Mouse (Mus musculus) forebrain, embryonic 12.5 days (tissue): ENCODE measurements around the gene Plekhm2. TPM values are rescaled to one million over a fixed set of nuclear protein-coding genes. Genes with fewer than 3 reads are reported as not detected.

Experiments used
- ATAC-seq: fragments of 200-750 bp; cut with Nextera tagmentation; 2 replicates; pipeline ENCODE4 v1.8.0; 2017; ENCODE audit warnings: moderate TSS enrichment; ENCODE audit not compliant: low FRiP score
- H3K27ac ChIP-seq: fragments of 300-500 bp; sonication (generic); 2 replicates; pipeline ENCODE4 v1.5.1; 2016; ENCODE audit warnings: mild to moderate bottlenecking
- H3K27me3 ChIP-seq: fragments of 300-500 bp; sonication (generic); 2 replicates; pipeline ENCODE4 v1.6.1; 2016; ENCODE audit warnings: mild to moderate bottlenecking
- H3K36me3 ChIP-seq: fragments of 300-500 bp; sonication (generic); replicated peaks from 2 replicates; pipeline ENCODE4 v1.6.1; 2016; ENCODE audit warnings: mild to moderate bottlenecking
- H3K4me1 ChIP-seq: fragments of 300-500 bp; sonication (generic); 2 replicates; pipeline ENCODE4 v1.6.1; 2016
- H3K4me2 ChIP-seq: fragments of 300-500 bp; sonication (generic); 2 replicates; pipeline ENCODE4 v1.6.1; 2016; ENCODE audit warnings: mild to moderate bottlenecking, moderate library complexity
- H3K4me3 ChIP-seq: fragments of 300-500 bp; sonication (generic); replicated peaks from 2 replicates; pipeline ENCODE4 v1.5.1; 2016; ENCODE audit warnings: mild to moderate bottlenecking
- H3K9ac ChIP-seq: fragments of 300-500 bp; sonication (generic); 2 replicates; pipeline ENCODE4 v1.6.1; 2016; ENCODE audit warnings: mild to moderate bottlenecking
- H3K9me3 ChIP-seq: fragments of 300-500 bp; sonication (generic); 2 replicates; pipeline ENCODE4 v1.6.1; 2016
- WGBS: fragments of 180-500 bp; shearing (Covaris S2); methylation state at CpG from one replicate; pipeline ENCODE4 v1.1.7; 2016; 5-methylcytosine and 5-hydroxymethylcytosine counted together
- polyA plus RNA-seq: library from polyadenylated mRNA; unstranded; fragments of >200 nt; fragmentation: Nextera tagmentation; extraction: Ambion mirVana; gene quantifications from 2 replicates; pipeline ENCODE4 v1.2.1, GENCODE M21; 2016

Plekhm2 gene
- polyA plus RNA-seq, 1 experiment from 2014 or later = 6.6 TPM

GRCm38 (mm10) chr4:141643118-141643855 is 21.4 kb downstream of the Plekhm2 start:
- ATAC-seq = no peak
- WGBS = 65% methylated on average over 7 of the region's 7 CpGs
- Histone ChIP-seq H3K36me3 (peaks cover 33% of the 10 kb centered on the region), H3K4me2 (no peak overlapping the region), H3K9ac (no peak overlapping the region), H3K27ac (peak overlapping the region; percentile 50; the same call in 1 of the 2 replicates), H3K4me1 (peaks cover 10% of the 10 kb centered on the region), H3K4me3 (no peak overlapping the region), H3K9me3 (no peaks in the 10 kb centered on the region), H3K27me3 (no peaks in the 10 kb centered on the region)

GRCm38 (mm10) chr4:141641961-141642811 is 22.5 kb downstream of the Plekhm2 start:
- no peaks in the 10 kb centered on the region for H3K27me3 ChIP-seq
- H3K9ac ChIP-seq = no peak overlapping the region
- no peak overlapping the region for H3K4me2 ChIP-seq
- ATAC-seq = no peak
- H3K9me3 ChIP-seq = no peaks in the 10 kb centered on the region
- peaks cover 44% of the 10 kb centered on the region for H3K36me3 ChIP-seq
- H3K27ac ChIP-seq = no peak overlapping the region
- peaks cover 10% of the 10 kb centered on the region for H3K4me1 ChIP-seq
- WGBS = 91% methylated on average over 25 of the region's 25 CpGs
- H3K4me3 ChIP-seq = no peak overlapping the region

DNA sequence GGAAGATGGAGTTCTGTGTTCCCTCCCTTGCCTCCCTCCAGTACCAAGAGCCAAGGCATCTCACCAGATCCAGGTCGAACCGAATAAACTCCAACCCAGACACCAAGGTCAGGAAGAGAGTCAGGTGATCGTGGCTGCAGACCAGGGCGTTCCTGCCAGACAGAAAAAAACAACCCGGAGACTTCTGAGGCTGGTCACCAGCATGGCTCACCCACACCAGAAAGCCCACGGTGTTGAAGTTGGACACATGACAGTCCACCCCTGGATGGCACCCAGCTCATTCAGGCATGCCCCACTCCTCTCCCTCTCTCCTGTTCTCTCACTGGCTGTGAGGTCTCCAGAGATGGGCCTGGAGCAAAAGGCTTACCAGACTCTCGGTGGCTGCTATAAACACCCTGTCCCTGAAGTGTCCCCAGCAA is 23.3 kb downstream of the Plekhm2 start:
- H3K27me3 ChIP-seq = no peaks in the 10 kb centered on the region
- no peak overlapping the region for H3K4me2 ChIP-seq
- H3K27ac ChIP-seq = no peak overlapping the region
- H3K4me3 ChIP-seq = no peak overlapping the region
- peaks cover 10% of the 10 kb centered on the region for H3K4me1 ChIP-seq
- H3K9me3 ChIP-seq = no peaks in the 10 kb centered on the region
- peaks cover 48% of the 10 kb centered on the region for H3K36me3 ChIP-seq
- H3K9ac ChIP-seq = no peak overlapping the region
- no peak for ATAC-seq
- 92% methylated on average over 7 of the region's 7 CpGs for WGBS

GRCm38 (mm10) chr4:141639474-141639873 is 25.2 kb downstream of the Plekhm2 start:
- H3K27ac ChIP-seq = no peak overlapping the region
- H3K36me3 ChIP-seq = peaks cover 58% of the 10 kb centered on the region
- no peaks in the 10 kb centered on the region for H3K9me3 ChIP-seq
- H3K4me2 ChIP-seq = no peak overlapping the region
- H3K9ac ChIP-seq = no peak overlapping the region
- ATAC-seq = no peak
- H3K27me3 ChIP-seq = no peaks in the 10 kb centered on the region
- WGBS = 57% methylated on average over 11 of the region's 11 CpGs
- peaks cover 10% of the 10 kb centered on the region for H3K4me1 ChIP-seq
- no peak overlapping the region for H3K4me3 ChIP-seq

DNA sequence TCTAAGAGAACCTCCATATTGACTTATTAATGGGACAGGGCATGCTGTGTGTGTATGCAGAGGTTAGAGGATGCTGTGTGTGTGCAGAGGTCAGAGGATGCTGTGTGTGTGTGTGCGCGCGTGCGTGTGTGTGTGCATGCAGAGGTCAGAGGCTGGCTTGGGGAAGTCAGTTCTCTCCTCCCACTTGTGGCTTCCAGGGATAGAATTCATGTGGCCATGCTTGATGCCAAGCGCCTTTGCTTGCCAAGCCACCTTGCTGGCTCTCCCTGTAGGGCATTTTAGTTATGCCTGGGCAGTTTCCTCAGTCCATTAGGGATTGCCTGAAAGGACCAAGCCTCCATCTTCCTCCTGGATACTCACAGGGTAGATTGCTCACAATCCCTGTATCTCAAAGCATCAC is 28.0 kb downstream of the Plekhm2 start:
- H3K4me1 ChIP-seq = no peaks in the 10 kb centered on the region
- H3K27me3 ChIP-seq = no peaks in the 10 kb centered on the region
- H3K9ac ChIP-seq = no peak overlapping the region
- WGBS = 96% methylated on average over 5 of the region's 5 CpGs
- no peak for ATAC-seq
- no peak overlapping the region for H3K27ac ChIP-seq
- H3K9me3 ChIP-seq = no peaks in the 10 kb centered on the region
- no peak overlapping the region for H3K4me3 ChIP-seq
- H3K4me2 ChIP-seq = no peak overlapping the region
- H3K36me3 ChIP-seq = peaks cover 78% of the 10 kb centered on the region

GRCm38 (mm10) chr4:141635991-141636390 is 28.7 kb downstream of the Plekhm2 start:
- H3K4me1 ChIP-seq = no peaks in the 10 kb centered on the region

DNA sequence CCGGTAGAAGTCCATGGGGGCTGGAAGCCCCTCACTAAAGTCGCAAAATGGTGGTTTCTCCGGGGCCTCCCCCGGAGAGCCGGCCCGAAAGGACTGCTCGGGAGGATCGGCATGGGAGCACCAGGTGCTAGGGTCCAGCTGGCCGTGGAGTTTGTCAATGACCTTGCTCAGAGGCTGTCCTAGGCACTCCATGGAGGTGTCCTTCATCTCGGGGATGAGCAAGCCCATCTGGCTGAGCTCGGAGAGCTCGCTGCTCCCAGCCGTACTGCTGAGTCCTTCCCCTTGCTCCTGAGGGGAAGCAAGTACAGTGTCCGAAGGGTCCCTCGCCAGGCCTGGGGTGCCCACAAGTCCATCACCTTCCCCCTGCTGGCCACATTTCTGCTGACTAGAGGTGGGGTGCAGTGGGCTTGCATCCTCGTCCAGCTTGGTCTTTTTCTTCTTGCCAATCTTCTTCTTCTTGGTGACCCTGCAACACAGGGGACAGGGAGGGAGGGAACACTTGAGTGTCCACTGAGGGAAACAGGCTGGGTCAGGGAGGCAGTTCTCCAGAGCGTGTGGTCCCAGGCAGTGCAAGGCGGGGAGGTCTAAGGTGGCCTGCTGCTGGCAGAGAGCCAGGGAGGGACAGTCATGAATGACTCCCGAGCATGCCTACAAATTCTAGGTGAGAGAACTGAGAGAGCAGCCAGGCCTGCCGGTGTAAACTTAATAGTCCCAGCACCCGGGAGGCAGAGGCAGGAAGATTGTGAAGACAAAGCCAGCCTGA is 32.4 kb downstream of the Plekhm2 start:
- H3K36me3 ChIP-seq = peaks cover 88% of the 10 kb centered on the region
- no peak overlapping the region for H3K9ac ChIP-seq
- no peak overlapping the region for H3K4me2 ChIP-seq
- H3K4me1 ChIP-seq = no peaks in the 10 kb centered on the region
- 95% methylated on average over 21 of the region's 21 CpGs for WGBS
- ATAC-seq = no peak
- H3K9me3 ChIP-seq = no peaks in the 10 kb centered on the region
- H3K4me3 ChIP-seq = no peak overlapping the region
- no peaks in the 10 kb centered on the region for H3K27me3 ChIP-seq
- no peak overlapping the region for H3K27ac ChIP-seq

More at GRCm38 (mm10) chr4:141635991-141636390, 28.7 kb downstream of the Plekhm2 start:
- WGBS = 86% methylated on average over 9 of the region's 9 CpGs
- Histone ChIP-seq H3K27ac (no peak overlapping the region), H3K9me3 (no peaks in the 10 kb centered on the region), H3K27me3 (no peaks in the 10 kb centered on the region), H3K4me2 (no peak overlapping the region), H3K4me3 (no peak overlapping the region), H3K9ac (no peak overlapping the region), H3K36me3 (peaks cover 78% of the 10 kb centered on the region)
- ATAC-seq = no peak

DNA sequence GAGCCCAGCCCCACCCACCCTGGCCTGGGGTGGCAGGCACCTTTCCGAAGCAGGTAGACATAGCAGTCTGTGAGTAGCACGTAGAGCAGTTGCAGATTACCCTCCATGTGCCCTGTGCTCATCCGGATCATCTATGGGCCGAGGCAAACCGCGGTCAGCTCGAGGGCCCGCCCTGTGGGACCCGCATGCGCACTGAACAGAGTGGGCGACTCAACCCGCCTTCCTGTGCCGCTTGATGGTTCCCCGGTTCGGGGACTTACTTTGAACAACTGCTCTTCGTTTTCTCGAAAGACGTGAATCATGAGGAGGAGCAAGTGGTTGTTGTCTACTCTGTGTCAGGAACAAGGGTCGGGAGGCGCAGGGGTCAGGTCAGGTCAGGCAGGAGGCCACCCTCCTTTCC is 33.4 kb downstream of the Plekhm2 start:
- Histone ChIP-seq H3K9ac (no peak overlapping the region), H3K4me3 (no peak overlapping the region), H3K4me1 (no peaks in the 10 kb centered on the region), H3K4me2 (no peak overlapping the region), H3K9me3 (no peaks in the 10 kb centered on the region), H3K27me3 (no peaks in the 10 kb centered on the region), H3K27ac (no peak overlapping the region), H3K36me3 (peaks cover 86% of the 10 kb centered on the region)
- WGBS = 95% methylated on average over 20 of the region's 20 CpGs
- no peak for ATAC-seq

DNA sequence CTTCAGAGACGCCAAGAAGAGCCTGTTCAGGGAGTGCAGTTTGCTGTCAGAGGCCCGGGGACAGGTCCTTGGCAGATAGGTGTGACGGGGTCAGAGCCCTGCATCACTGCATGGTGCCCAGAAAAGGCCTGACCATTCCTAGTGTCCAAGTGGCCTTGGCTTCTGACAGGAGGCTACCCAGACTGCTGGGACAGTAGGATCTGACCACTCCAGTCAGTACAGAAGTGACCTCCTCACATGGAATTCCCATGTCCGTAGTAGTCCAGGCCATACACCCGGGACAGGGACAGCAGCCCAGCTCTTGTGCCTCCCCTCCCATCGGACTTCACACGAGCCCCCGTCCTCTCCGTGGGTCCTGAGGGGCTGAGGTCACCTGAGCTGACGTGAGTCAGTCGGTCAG is 34.7 kb downstream of the Plekhm2 start:
- Histone ChIP-seq H3K4me3 (no peak overlapping the region), H3K27ac (no peak overlapping the region), H3K4me1 (no peaks in the 10 kb centered on the region), H3K9me3 (no peaks in the 10 kb centered on the region), H3K27me3 (no peaks in the 10 kb centered on the region), H3K4me2 (no peak overlapping the region), H3K9ac (no peak overlapping the region), H3K36me3 (peaks cover 87% of the 10 kb centered on the region)
- ATAC-seq = no peak
- 93% methylated on average over 11 of the region's 11 CpGs for WGBS

DNA sequence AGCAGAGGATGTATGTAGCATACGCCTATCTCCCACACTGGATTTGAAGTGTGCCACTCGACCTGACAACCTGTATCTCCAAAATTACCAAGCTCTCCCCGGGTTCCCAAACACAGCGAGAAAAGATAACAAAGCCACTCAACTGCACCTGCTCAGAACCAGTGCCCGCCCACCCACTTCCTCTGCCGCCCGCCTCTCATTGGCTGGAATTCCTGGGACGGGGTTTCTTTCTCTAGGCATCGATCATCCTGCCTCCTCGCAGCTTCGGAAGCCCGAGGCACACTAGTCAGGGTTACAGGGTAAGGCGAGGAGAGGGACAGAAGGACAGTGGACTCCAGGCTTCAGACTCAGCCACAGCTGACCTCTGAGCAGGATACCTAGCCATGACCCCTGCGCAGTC is 36.0 kb downstream of the Plekhm2 start:
- Histone ChIP-seq H3K9me3 (no peaks in the 10 kb centered on the region), H3K4me1 (0 out of 2 replicates have a peak, but pooled peaks cover 2% of the 10 kb centered on the region), H3K4me3 (no peak overlapping the region), H3K9ac (no peak overlapping the region), H3K27me3 (no peaks in the 10 kb centered on the region), H3K36me3 (peaks cover 77% of the 10 kb centered on the region), H3K4me2 (no peak overlapping the region), H3K27ac (no peak overlapping the region)
- 84% methylated on average over 14 of the region's 14 CpGs for WGBS
- no peak for ATAC-seq

GRCm38 (mm10) chr4:141627502-141627901 is 37.2 kb downstream of the Plekhm2 start:
- H3K4me2 ChIP-seq = no peak overlapping the region
- no peak for ATAC-seq
- H3K36me3 ChIP-seq = peaks cover 66% of the 10 kb centered on the region
- WGBS = 92% methylated on average over 5 of the region's 5 CpGs
- H3K27me3 ChIP-seq = no peaks in the 10 kb centered on the region
- no peaks in the 10 kb centered on the region for H3K9me3 ChIP-seq
- H3K9ac ChIP-seq = no peak overlapping the region
- 0 out of 2 replicates have a peak, but pooled peaks cover 4% of the 10 kb centered on the region for H3K4me1 ChIP-seq
- no peak overlapping the region for H3K27ac ChIP-seq
- H3K4me3 ChIP-seq = no peak overlapping the region
